Mouse (Mus musculus): ENCODE measurements around the gene Fes.

The Fes gene

DNA sequence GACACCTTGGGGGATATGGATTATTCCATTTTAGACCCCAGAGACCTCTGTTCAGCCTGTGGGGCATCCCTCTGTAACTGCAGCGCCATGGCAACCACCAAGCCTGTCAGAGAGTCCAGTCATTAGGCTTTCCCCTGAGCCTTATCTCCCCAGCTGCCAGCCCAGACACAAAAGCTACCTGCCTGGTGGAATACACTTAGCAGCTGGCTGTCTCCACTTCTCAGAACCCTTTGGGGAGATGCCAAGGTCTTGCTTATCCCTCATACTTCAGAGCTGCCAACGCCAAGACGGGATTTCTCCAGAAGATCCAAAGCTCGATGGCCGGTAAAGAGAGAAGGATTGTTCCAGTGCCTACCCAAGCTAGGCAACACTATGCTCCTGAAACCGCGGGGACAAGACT, 46.0 kb downstream of the Fes start:
- DNase-seq = peak; percentile 65

DNA sequence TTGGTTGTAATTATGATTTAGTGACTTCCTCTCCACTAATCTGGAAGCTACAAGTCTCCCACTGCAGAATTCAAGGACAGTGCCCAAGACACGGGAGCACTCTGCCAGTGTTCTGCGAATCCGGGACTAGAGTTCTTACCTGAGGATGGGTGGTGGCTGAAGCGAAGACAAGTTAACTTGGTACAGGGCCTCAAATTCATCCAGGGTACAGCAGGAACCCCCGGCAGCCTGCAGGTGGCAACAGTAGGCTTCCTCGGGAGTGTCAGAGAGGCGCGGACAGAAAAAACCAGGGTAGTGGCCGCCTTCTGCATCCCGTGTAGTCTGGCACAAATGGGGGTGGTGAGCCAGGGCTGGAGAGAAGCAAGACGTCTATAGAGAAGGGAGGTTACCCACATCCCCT, 47.0 kb downstream of the Fes start, which contains the start of gene Unc45a:
Gene Unc45a, minus strand, starts transcription at position 213 of the 400 bp plus-strand sequence.
- DNase-seq = peak; percentile 81

DNA sequence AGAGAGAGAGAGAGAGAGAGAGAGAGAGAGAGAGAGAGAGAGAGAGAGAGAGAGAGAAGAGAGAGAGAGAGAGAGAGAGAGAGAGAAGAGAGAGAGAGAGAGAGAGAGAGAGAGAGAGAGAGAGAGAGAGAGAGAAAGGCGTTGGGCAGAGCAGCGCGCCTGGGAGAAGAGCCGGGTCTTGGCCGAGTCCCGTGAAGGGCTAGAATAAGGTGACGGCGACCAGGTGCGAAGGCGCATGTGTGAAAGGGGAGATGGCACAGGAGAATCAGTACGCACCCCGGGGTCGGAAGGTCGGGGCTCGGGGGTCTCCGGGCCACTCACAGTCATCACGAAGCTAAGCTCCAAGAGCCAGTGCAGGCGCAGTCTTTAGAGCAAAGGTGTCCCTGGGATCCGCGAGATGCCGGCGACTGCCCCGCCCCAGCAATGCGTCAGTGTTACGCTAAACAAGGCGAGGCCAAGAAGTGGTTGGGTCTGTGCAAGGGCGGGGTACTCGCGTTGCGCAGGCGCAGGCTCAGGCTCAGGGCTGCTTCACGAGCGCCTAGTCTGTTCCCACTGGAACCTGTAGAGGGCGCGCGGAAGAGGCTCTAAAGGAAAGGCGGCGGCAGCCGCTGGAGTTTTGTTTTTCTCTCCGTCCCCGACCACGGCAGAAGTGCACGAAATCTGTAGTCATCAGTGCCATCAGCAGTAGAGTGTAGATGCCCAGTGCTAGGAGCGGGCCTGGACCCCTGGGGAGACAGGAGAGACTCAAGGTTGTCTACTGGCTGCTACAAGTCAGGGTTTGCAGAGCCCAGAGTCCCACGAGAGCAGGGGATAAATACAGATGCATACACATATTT, 47.7 kb downstream of the Fes start:
- DNase-seq = peak; percentile 99

DNA sequence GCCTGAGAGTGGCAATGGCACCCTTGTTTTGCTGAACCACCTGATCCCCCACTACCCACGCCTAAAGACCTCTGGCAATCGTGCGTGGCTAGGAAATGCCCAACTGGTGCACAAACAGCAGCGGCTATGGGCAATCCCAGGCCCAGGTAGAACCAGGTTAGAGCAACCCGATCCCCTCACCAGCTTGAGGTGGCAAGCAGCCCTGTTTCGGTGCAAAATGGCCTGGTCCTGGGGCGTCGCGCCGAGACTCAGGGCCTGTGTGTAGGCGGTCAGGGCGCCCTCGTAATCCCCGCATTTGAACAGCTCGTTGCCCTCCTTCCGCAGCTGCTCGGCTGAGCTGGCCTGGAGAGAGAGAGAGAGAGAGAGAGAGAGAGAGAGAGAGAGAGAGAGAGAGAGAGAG, 48.4 kb downstream of the Fes start:
- DNase-seq = no peak

DNA sequence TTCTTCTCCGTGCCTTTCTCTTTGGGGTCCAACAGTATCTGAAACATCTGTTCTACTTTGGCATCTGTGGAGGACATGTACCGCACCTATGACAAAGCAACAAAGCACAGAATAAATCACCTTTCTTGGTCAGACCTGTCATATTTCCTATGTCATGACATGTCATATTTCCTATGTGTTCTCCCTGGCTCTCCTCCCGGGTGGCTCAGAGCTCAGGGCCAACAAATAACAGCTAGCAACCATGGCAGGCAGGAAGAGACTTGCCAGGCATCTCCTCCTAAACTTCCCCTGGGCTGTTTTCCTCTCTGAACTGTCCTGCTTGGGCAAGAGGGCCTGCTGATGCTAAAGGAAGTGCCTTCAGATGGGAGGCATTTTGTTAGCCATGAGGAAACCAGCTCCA, 50.8 kb downstream of the Fes start:
- DNase-seq = no peak

DNA sequence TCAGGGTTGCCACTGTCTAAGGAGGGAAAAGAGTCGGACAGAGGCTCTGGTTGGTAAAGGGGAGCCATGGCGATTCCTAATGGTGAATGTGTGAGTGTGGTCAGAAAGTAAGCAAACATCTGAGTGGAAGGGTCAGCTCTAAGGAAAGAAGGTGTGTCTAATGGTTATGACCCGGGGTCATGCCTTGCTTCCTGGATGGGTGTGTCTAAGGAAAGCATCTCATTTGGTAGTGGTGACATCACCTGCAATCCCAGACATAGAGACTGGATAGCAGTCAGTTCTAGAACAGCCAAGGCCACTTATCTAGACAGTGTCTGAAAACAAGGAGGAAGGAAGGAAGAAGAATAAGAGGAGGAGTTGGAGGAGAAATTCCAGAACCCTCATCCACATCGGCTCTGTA, 52.9 kb downstream of the Fes start:
- DNase-seq = no peak

DNA sequence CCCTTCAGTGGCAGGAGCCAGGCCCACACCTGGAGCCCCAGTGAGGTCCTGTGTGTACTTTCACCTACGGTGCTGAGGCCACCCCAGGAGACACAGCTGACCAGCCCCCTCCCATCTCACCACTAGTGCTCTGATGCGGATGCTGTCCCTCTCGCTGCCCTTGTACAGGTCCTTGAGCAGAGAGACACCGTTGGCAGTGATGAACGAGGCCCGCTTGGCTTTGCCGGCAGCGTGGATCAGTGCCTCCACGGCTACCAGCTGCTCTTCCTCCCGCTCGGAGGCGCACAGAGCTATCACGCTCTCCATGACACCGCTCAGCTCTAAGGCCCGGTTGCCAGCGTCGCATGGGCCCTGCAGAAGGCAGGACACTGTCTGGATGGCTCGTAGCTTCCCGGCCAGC, 56.3 kb downstream of the Fes start:
- peak; percentile 33 for DNase-seq

DNA sequence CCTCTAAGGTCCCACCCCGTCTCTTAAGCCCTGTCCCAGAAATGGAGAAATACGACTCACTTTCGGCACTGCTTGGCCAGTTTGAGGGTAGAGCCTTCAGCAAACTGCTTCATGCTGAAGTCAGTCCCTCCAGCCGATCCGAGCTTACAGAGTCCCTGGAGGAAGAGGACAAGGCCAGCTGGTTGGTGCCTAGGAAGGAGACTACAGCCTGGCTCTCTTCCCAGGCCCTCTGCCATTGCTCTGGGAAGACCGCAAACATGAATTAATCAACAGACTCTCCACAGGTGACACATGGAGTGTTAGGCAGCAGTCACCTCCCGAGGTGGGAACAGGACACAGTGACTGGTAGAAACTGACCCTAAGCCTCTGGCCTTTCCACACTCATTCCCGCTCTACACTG, 57.5 kb downstream of the Fes start:
- DNase-seq = peak; percentile 66

Data from cerebellum, adult 9-10 months (tissue).